Mouse (Mus musculus) liver, embryonic 15.5 days (tissue): ENCODE results near the gene Apoc1. TPM values are rescaled to one million over a fixed set of nuclear protein-coding genes. Genes with fewer than 3 reads are reported as not detected.
A peak's percentile ranks its signal among the peaks of the same experiment; 100 is the strongest.

Experiments used
- ATAC-seq: fragments of 200-750 bp; cut with Nextera tagmentation; 2 replicates; pipeline ENCODE4 v1.8.0; 2017; ENCODE audit warnings: moderate number of reproducible peaks, mild to moderate bottlenecking, moderate library complexity; ENCODE audit not compliant: insufficient read depth
- H3K27ac ChIP-seq: fragments of 300-500 bp; sonication (generic); replicated peaks from 2 replicates; pipeline ENCODE4 v1.5.1; 2015; ENCODE audit warnings: mild to moderate bottlenecking, inconsistent platforms
- H3K27me3 ChIP-seq: fragments of 300-500 bp; sonication (generic); 2 replicates; pipeline ENCODE4 v1.6.1; 2015; ENCODE audit warnings: mild to moderate bottlenecking, inconsistent platforms
- H3K36me3 ChIP-seq: fragments of 300-500 bp; sonication (generic); replicated peaks from 2 replicates; pipeline ENCODE4 v1.6.1; 2015; ENCODE audit warnings: moderate library complexity, mild to moderate bottlenecking, inconsistent platforms
- H3K4me1 ChIP-seq: fragments of 300-500 bp; sonication (generic); replicated peaks from 2 replicates; pipeline ENCODE4 v1.6.1; 2015; ENCODE audit warnings: inconsistent platforms
- H3K4me2 ChIP-seq: fragments of 300-500 bp; sonication (generic); 2 replicates; pipeline ENCODE4 v1.6.1; 2015; ENCODE audit warnings: moderate library complexity, mild to moderate bottlenecking, inconsistent platforms
- H3K4me3 ChIP-seq: fragments of 300-500 bp; sonication (generic); replicated peaks from 2 replicates; pipeline ENCODE4 v1.5.1; 2015; ENCODE audit warnings: mild to moderate bottlenecking, inconsistent platforms
- H3K9ac ChIP-seq: fragments of 300-500 bp; sonication (generic); 2 replicates; pipeline ENCODE4 v1.6.1; 2015; ENCODE audit warnings: moderate library complexity, mild to moderate bottlenecking, inconsistent platforms
- H3K9me3 ChIP-seq: fragments of 300-500 bp; sonication (generic); replicated peaks from 2 replicates; pipeline ENCODE4 v1.6.1; 2016; ENCODE audit warnings: inconsistent platforms
- WGBS: fragments of 180-500 bp; shearing (Covaris S2); methylation state at CpG from one replicate; pipeline ENCODE4 v1.1.7; 2015; ENCODE audit warnings: mixed read lengths; ENCODE audit not compliant: insufficient replicate concordance; 5-methylcytosine and 5-hydroxymethylcytosine counted together
- polyA plus RNA-seq: library from polyadenylated mRNA; unstranded; fragments of >200 nt; fragmentation: Nextera tagmentation; extraction: Ambion mirVana; gene quantifications from 2 replicates; pipeline ENCODE4 v1.2.1, GENCODE M21; 2015

The Apoc1 gene
- polyA plus RNA-seq, 1 experiment from 2014 or later = 611 TPM

DNA sequence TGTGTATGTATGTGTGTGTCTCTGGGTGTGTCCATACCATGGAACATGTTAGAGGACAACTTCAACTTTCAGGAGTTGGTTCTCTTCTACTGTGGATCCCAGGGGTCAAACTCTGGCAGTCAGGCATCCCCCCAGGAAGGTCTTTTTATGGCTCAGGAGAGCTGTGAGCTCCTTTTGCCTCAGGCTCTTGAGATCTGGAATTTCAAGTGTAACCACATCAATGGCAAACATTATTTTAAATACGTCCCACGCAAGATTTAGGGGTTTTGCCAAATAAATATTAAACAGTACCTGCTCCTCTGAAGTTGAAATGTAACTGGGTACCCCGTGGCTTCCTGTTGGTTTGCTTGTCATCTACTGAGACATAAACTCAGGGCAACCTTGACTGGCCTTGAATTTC is 9.5 kb downstream of the Apoc1 start:
- H3K4me3 ChIP-seq = no peak overlapping the region
- H3K4me1 ChIP-seq = peaks cover 49% of the 10 kb centered on the region
- H3K27me3 ChIP-seq = no peaks in the 10 kb centered on the region
- no peak overlapping the region for H3K9ac ChIP-seq
- no peaks in the 10 kb centered on the region for H3K36me3 ChIP-seq
- no peak overlapping the region for H3K4me2 ChIP-seq
- no peaks in the 10 kb centered on the region for H3K9me3 ChIP-seq
- no peak for ATAC-seq
- WGBS = 65% methylated on average over 3 of the region's 3 CpGs
- H3K27ac ChIP-seq = peak overlapping the region; percentile 29; the same call in 1 of the 2 replicates

DNA sequence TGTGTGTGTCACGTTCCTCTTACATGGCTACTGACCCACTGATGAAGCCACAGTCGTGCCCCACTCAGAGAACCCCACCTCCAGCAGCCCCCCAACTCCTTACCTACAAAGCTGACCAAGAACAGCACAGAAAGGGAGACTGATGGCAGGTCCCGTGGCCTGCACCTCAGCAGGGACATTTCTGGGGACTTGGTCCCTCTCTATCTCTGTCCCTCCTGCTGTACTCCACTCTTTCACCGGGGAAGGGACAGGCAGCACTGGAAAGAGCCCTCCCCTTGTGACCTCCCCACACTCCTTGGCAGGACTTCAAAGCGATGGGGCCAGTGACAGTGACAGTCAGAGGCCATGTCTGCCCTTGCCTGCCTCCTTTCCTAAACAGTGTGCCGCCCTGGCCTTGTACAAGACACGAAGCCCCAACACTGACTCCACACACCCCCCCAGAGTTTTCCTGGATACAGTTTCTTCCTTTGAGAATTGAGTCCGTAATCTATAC is 11.2 kb downstream of the Apoc1 start, which contains the start of the genes Gm44805 and Apoc4:
Gene Gm44805, minus strand, starts transcription at position 222 of the 493 bp plus-strand sequence.
Gene Apoc4, minus strand, starts transcription at position 278 of the 493 bp plus-strand sequence.
- Histone ChIP-seq H3K4me3 (peak within 1 kb of the TSS; percentile 35), H3K36me3 (no peaks in the 10 kb centered on the region)
- WGBS = 59% methylated on average over 8 of the region's 8 CpGs

DNA sequence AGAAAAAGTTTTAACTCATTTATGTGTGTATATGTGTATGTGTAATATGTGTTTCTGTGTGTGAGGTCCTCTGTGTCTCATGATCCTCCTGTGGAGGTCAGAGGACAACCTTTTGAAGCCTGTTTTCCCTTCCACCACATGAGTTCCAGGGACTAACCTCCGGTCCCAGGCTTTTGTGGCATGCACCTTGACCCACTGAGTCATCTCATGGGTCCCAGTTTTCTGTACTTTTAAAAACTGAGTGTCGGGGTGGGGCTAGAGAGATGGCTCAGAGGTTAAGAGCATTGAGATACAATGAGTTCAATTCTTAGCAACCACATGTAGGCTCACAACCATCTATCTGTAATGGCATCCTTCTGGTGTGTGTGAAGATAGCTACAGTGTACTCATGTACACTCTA is 11.8 kb downstream of the Apoc1 start:
- ATAC-seq = 0 out of 2 replicates have a peak, but pooled peaks have one; percentile 7
- H3K4me2 ChIP-seq = peak overlapping the region; percentile 38; the same call in 1 of the 2 replicates

More for the DNA sequence above, 11.2 kb downstream of the Apoc1 start, which contains the start of the genes Gm44805 and Apoc4:
- Histone ChIP-seq H3K27me3 (no peaks in the 10 kb centered on the region), H3K4me1 (peaks cover 45% of the 10 kb centered on the region), H3K9me3 (no peaks in the 10 kb centered on the region), H3K9ac (0 out of 2 replicates have a peak within 1 kb of the TSS, but pooled peaks have one; percentile 25), H3K27ac (peak within 1 kb of the TSS; percentile 78), H3K4me2 (peak within 1 kb of the TSS; percentile 38)
- ATAC-seq = peak; percentile 32; the same call in 1 of the 2 replicates

DNA sequence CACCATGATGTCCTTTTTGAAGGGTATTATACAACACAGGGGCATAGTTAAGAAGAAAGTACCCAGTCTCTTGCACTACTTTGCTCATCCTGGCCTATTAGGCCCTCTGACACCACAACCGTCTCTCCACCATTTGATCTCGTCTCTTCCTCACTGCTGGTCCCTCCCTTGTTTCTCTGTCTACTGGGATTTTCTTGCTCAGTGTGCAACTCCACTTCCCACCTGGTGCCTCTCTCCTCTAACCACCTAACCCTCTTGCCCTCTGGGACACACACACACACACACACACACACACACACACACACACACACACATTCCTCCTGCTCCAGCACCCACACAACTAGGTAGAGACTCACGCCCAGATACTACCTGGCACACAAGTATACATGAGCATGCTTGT is 13.6 kb downstream of the Apoc1 start:
- Histone ChIP-seq H3K9me3 (no peaks in the 10 kb centered on the region), H3K27ac (no peak overlapping the region), H3K27me3 (no peaks in the 10 kb centered on the region), H3K4me3 (no peak overlapping the region), H3K9ac (no peak overlapping the region), H3K36me3 (no peaks in the 10 kb centered on the region), H3K4me1 (peaks cover 32% of the 10 kb centered on the region), H3K4me2 (peak overlapping the region; percentile 32)
- no peak for ATAC-seq
- 65% methylated on average over 3 of the region's 3 CpGs for WGBS

More for the DNA sequence above, 11.8 kb downstream of the Apoc1 start:
- no peaks in the 10 kb centered on the region for H3K36me3 ChIP-seq
- H3K9ac ChIP-seq = 0 out of 2 replicates have a peak overlapping the region, but pooled peaks have one; percentile 25
- no peaks in the 10 kb centered on the region for H3K27me3 ChIP-seq
- peaks cover 45% of the 10 kb centered on the region for H3K4me1 ChIP-seq
- H3K4me3 ChIP-seq = peak overlapping the region; percentile 35
- H3K9me3 ChIP-seq = no peaks in the 10 kb centered on the region
- 56% methylated on average over 2 of the region's 2 CpGs for WGBS
- H3K27ac ChIP-seq = peak overlapping the region; percentile 78

DNA sequence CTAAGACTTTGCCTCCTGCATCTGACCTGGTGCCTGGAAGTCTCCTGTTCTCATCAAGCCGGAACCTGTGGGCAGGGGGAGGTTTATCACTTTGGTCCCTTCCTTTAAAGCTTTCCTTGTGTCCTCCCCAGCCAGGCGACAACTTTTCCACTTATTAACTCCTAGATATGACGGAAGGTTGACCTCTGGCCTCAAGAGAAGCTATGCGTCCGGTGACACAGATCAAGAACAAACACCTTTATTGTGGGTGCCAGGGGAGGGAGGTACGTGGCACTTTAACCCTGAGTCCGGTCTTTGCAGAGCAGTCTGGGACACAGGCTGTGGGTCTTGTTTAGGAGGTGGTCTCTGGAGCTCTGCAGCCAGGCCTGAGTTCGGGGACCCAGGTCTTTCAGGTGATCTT is 14.6 kb downstream of the Apoc1 start, which contains the start of gene Apoc2:
Gene Apoc2, minus strand, starts transcription at position 70 of the 400 bp plus-strand sequence.
- Histone ChIP-seq H3K27me3 (no peaks in the 10 kb centered on the region), H3K4me1 (peaks cover 26% of the 10 kb centered on the region), H3K9ac (no peak within 1 kb of the TSS; the same call in 1 of the 2 replicates), H3K4me3 (no peak within 1 kb of the TSS), H3K4me2 (peak within 1 kb of the TSS; percentile 32), H3K9me3 (no peaks in the 10 kb centered on the region), H3K36me3 (no peaks in the 10 kb centered on the region), H3K27ac (peak within 1 kb of the TSS; percentile 58)
- WGBS = 57% methylated on average over 8 of the region's 8 CpGs
- ATAC-seq = no peak

DNA sequence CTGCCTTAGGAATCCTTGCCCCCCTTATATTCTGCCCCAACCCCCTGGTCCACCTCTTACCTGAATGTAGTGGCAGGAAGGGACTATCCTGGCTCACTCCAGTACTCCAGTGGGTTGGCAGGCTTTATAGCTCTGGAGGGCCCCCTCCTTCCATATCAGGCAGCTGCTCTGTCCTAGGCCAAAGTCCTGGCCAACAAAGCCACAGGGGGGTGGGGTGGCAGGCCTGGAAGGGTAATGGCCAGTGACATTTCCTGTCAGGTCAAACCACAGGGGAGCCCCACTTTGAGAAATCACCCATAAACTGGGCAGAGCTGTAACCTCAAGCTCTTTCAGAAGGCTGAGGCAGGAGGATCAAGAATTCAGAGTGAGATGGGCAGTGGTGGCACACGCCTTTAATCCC is 15.8 kb downstream of the Apoc1 start:
- peak; percentile 58 for ATAC-seq
- H3K4me1 ChIP-seq = peaks cover 18% of the 10 kb centered on the region
- H3K9me3 ChIP-seq = no peaks in the 10 kb centered on the region
- H3K4me3 ChIP-seq = no peak overlapping the region; the same call in 1 of the 2 replicates
- 63% methylated on average over 1 of the region's 1 CpGs for WGBS
- H3K27ac ChIP-seq = peak overlapping the region; percentile 55
- H3K27me3 ChIP-seq = no peaks in the 10 kb centered on the region
- peak overlapping the region; percentile 29 for H3K4me2 ChIP-seq
- H3K9ac ChIP-seq = no peak overlapping the region
- H3K36me3 ChIP-seq = no peaks in the 10 kb centered on the region

DNA sequence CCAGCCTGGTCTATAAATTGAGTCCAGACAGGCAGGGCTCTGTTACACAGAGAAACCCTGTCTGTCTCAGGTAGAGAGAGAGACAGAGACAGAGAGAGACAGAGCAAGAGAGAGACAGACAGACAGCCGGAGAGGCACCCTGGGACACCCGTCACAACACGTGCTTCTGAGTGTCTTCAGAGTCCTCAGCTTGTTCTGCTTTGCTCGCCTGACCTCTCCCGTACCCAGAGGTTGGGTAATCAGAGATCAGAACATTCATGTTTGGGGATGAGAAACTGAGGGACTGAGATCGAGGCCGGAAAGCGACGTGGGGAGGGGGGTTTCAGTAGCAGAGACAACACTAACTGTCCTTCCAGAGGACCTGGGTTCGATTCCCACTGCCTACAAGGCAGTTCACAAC is 16.6 kb downstream of the Apoc1 start:
- 54% methylated on average over 10 of the region's 10 CpGs for WGBS
- Histone ChIP-seq H3K4me2 (peak overlapping the region; percentile 29), H3K4me3 (peak overlapping the region; percentile 25), H3K4me1 (peaks cover 11% of the 10 kb centered on the region; the same call in 1 of the 2 replicates), H3K36me3 (no peaks in the 10 kb centered on the region), H3K9ac (no peak overlapping the region), H3K27ac (peak overlapping the region; percentile 55), H3K27me3 (no peaks in the 10 kb centered on the region), H3K9me3 (no peaks in the 10 kb centered on the region)
- ATAC-seq = peak; percentile 17; the same call in 1 of the 2 replicates

DNA sequence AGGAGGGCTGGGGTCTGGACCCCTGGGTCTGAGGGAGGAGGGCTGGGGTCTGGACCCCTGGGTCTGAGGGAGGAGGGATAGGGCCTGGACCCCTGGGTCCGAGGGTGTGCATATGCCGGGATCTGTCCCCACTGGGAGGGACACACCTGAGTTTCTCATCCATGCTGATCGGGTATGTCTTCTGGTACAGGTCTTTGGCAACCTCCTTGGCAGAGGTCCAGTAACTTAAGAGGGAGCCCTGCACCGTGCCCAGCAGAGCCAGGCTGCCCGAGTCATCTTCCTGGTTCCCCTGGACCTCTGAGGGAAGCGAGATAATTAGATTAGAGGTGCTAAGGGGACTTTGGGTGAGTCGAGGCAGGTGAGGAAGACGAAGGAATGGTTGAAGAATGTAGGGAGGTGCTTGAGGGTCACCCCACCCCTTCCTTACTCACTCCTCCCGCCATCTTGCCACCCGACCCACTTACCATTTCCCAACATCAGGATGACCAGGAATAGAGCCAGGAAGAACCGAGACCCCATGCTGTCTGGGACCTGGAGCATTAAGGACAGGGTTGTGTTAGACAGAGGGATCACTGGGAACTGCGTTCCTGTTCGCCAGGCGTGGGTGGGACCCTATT is 19.3 kb downstream of the Apoc1 start:
- no peak for ATAC-seq
- Histone ChIP-seq H3K9me3 (no peaks in the 10 kb centered on the region), H3K9ac (no peak overlapping the region), H3K4me3 (no peak overlapping the region), H3K4me2 (peak overlapping the region; percentile 7; the same call in 1 of the 2 replicates), H3K27ac (no peak overlapping the region), H3K4me1 (peaks cover 22% of the 10 kb centered on the region), H3K36me3 (no peaks in the 10 kb centered on the region), H3K27me3 (no peaks in the 10 kb centered on the region)
- WGBS = 49% methylated on average over 14 of the region's 14 CpGs

DNA sequence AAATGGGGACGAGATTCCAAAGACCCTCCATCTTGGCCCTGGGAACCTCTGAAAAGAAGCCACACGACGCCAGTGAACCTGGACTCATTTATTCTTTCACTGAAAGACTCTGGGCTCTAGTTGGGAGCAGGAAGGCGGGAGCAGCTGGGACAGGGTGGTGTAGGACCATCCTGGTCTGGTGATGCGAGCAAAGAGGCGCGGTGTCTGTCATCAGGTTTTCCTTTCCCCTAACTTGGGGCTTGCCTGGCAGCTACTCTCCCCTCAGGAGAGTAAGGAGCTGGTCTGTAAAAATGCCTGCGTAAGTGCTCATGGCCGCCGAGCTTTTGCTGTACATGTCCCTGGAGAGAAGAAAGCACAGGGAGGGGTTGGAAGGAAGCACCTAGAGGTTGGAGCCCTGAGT is 20.9 kb downstream of the Apoc1 start:
- 66% methylated on average over 10 of the region's 10 CpGs for WGBS
- Histone ChIP-seq H3K4me3 (no peak overlapping the region), H3K9me3 (no peaks in the 10 kb centered on the region), H3K27ac (no peak overlapping the region), H3K36me3 (no peaks in the 10 kb centered on the region), H3K9ac (no peak overlapping the region), H3K4me2 (no peak overlapping the region), H3K4me1 (peaks cover 18% of the 10 kb centered on the region), H3K27me3 (no peaks in the 10 kb centered on the region)
- no peak for ATAC-seq

DNA sequence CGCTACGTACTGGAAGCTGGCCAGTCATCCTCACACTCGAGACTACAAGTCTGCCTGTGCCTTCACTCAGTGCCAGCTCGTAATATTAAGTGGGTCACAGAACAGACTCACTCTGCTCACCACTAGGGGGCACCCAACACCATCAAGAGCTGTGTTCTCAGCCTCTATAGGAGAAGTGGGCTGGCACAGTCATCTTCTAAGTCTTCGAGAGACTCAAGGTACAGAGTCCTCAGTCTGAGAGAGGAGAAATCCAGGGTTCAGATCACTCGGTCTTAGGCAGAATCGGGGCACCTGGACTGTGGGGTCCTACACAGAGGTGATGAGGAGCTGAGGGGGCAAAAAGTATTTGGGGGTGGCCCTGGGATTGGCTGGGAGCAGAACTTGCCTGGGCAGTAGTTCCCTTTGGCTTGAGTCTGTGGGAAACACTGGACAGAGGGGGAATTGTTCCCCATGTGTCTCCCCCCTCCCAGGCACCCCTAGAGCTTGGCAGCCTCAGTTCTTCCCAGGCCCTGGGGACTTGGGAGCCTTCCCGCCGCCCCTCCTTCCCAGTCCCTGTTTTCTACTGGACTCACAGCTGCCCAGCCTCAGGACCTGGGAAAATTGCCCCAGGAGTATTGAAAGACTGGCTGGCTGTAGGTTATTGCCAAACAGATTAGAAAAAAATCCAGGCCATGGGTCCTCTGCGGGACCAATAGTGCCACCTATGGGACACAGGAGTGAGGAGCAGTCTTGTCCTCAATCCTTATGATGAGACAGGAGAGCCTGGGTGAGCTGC is 23.3 kb downstream of the Apoc1 start:
- Histone ChIP-seq H3K27ac (peak overlapping the region; percentile 81), H3K9ac (peak overlapping the region; percentile 4; the same call in 1 of the 2 replicates), H3K4me1 (peaks cover 28% of the 10 kb centered on the region), H3K27me3 (no peaks in the 10 kb centered on the region), H3K4me2 (peak overlapping the region; percentile 46), H3K9me3 (no peaks in the 10 kb centered on the region), H3K36me3 (no peaks in the 10 kb centered on the region), H3K4me3 (0 out of 2 replicates have a peak overlapping the region, but pooled peaks have one; percentile 7)
- 7% methylated on average over 10 of the region's 10 CpGs for WGBS
- ATAC-seq = peak; percentile 33

DNA sequence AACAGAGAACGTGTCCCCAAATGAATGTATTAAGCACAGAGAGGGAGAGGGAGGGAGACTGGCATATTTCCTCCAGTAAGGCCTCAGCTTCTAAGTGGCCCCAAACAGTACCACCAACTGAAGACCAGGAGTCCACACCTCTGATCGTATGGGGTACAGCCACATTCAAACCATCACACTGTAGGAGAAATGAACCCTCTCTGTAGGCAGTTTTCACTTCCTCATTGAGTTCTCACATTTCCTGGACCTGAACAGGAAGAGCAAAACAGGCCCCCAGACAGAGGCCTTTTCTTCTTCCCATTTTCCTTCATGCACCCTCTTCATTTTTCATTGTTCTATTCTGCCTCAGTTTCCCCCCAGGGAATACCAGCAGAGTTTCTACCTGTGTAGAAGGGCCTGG is 25.0 kb downstream of the Apoc1 start:
- Histone ChIP-seq H3K27me3 (no peaks in the 10 kb centered on the region), H3K9me3 (no peaks in the 10 kb centered on the region), H3K4me3 (no peak overlapping the region), H3K36me3 (peaks cover 4% of the 10 kb centered on the region; the same call in 1 of the 2 replicates), H3K4me1 (peaks cover 44% of the 10 kb centered on the region), H3K4me2 (no peak overlapping the region), H3K9ac (no peak overlapping the region), H3K27ac (no peak overlapping the region; the same call in 1 of the 2 replicates)
- WGBS = 62% methylated on average over 2 of the region's 2 CpGs
- ATAC-seq = no peak
